Mouse (Mus musculus) ES-Bruce4 (cell line): Measurements from ENCODE around the gene Atxn1.

Source experiments
- CTCF ChIP-seq: IDR thresholded peaks from one replicate; pipeline ENCODE4 v1.8.1; 2011; ENCODE audit warnings: low read depth, low read length
- POLR2A ChIP-seq: IDR thresholded peaks from one replicate; pipeline ENCODE4 v1.8.1; 2011; ENCODE audit warnings: low read length; ENCODE audit not compliant: insufficient read depth

GRCm38 (mm10) chr13:45842511-45843055, 122.2 kb downstream of the Atxn1 start:
- TF ChIP-seq CTCF, result no peak
- no peak for TF ChIP-seq POLR2A
